Comparison of ENCODE assay signal across 8 mouse cellular contexts in the genomic region with DNA sequence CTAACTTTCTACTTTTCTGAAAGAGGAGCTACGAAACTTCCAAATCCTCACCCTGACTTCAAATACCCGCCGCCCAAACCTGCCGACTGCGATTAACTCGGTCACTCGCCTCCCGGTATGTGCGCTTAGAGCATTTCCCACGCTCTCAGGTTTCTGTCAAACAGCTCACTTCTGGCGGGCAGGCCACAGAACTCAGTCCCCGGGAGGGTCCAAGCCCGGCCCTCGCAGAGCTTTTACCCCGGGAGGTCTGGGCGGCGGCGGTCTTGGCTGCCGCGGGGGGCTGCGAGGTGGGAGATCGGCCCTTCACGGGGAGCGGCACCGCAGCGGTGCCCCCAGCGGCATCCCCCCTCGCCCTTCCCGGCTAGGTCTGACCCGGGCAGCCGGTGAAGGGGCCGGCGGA. TPM values are rescaled to one million over a fixed set of nuclear protein-coding genes. Genes with fewer than 3 reads are reported as not detected.
DNase-seq lines count a peak whose midpoint lies in the region; ATAC-seq and TF ChIP-seq lines count a peak whose summit lies in the region.

No protein-coding gene starts in this region.

- DNase-seq in heart, postnatal 25 days (ENCODE audit: low spot score): no peak
- DNase-seq in G1E (ENCODE audit: low spot score): peak; percentile 68
- peak; percentile 59 for DNase-seq in limb, embryonic 10.5 days (ENCODE audit: low spot score)
- peak; percentile 35 for DNase-seq in neural tube, embryonic 11.5 days (ENCODE audit: low spot score)
- no peak for DNase-seq in spleen, adult 12 weeks (ENCODE audit: low spot score)
- no peak for DNase-seq in Muller cell, postnatal 12 days (ENCODE audit: inconsistent ontology term)

- H3K36me3 ChIP-seq in heart, embryonic 11.5 days (ENCODE audit: control insufficient read depth, insufficient read depth, low read length): peaks cover 16% of the 10 kb centered on the region
- H3K36me3 ChIP-seq in G1E (replicated peaks): peaks cover 64% of the 10 kb centered on the region
- H3K36me3 ChIP-seq in erythroblast, embryonic 14.5 days (ENCODE audit: control insufficient read depth): peaks cover 46% of the 10 kb centered on the region
- peaks cover 63% of the 10 kb centered on the region for H3K36me3 ChIP-seq in limb, embryonic 10.5 days
- peaks cover 13% of the 10 kb centered on the region for H3K36me3 ChIP-seq in neural tube, embryonic 11.5 days (ENCODE audit: control insufficient read depth, insufficient read depth, low read length)

- WGBS in heart, embryonic 11.5 days (ENCODE audit: insufficient replicate concordance): under 1% methylated on average over 33 of the region's 33 CpGs
- WGBS in limb, embryonic 10.5 days: 1% methylated on average over 32 of the region's 33 CpGs
- WGBS in neural tube, embryonic 11.5 days: under 1% methylated on average over 33 of the region's 33 CpGs

- no peaks in the 10 kb centered on the region for H3K27me3 ChIP-seq in heart, embryonic 11.5 days (ENCODE audit: control insufficient read depth, insufficient read depth, low read length)
- H3K27me3 ChIP-seq in G1E (ENCODE audit: insufficient read depth, low read length): no peaks in the 10 kb centered on the region
- no peaks in the 10 kb centered on the region for H3K27me3 ChIP-seq in erythroblast, embryonic 14.5 days (ENCODE audit: control insufficient read depth)
- H3K27me3 ChIP-seq in limb, embryonic 10.5 days (ENCODE audit: low read depth, poor library complexity, severe bottlenecking): no peaks in the 10 kb centered on the region
- no peaks in the 10 kb centered on the region for H3K27me3 ChIP-seq in neural tube, embryonic 11.5 days (ENCODE audit: control insufficient read depth, insufficient read depth, low read length)

- intact Hi-C loops in heart, postnatal 25 days (cut with DNase I): no loop called here

- H3K9me3 ChIP-seq in heart, embryonic 11.5 days (replicated peaks; ENCODE audit: control insufficient read depth, low read length): no peaks in the 10 kb centered on the region
- 0 out of 2 replicates have a peak, but pooled peaks cover 3% of the 10 kb centered on the region for H3K9me3 ChIP-seq in G1E (replicated peaks)
- H3K9me3 ChIP-seq in erythroblast, embryonic 14.5 days (ENCODE audit: control insufficient read depth, low read length): peaks cover 7% of the 10 kb centered on the region
- no peaks in the 10 kb centered on the region for H3K9me3 ChIP-seq in limb, embryonic 10.5 days (replicated peaks)
- no peaks in the 10 kb centered on the region for H3K9me3 ChIP-seq in neural tube, embryonic 11.5 days (ENCODE audit: control insufficient read depth, low read length)

- peak; percentile 48; the same call in 1 of the 2 replicates for ATAC-seq in heart, embryonic 11.5 days (replicated peaks; ENCODE audit: insufficient number of reproducible peaks, low FRiP score, low TSS enrichment)
- no peak for ATAC-seq in G1E (ENCODE audit: extremely low read depth, insufficient number of reproducible peaks, low FRiP score, poor library complexity, severe bottlenecking)
- 0 out of 2 replicates have a peak, but pooled peaks have one; percentile 15 for ATAC-seq in neural tube, embryonic 11.5 days (ENCODE audit: insufficient read depth, low FRiP score, low TSS enrichment)

- no peak for TF ChIP-seq CTCF in G1E (IDR thresholded peaks at IDR 0.05; ENCODE audit: low read depth, low read length)

- H3K27ac ChIP-seq in heart, embryonic 11.5 days (ENCODE audit: low read depth, low read length): peak overlapping the region; percentile 70
- H3K27ac ChIP-seq in limb, embryonic 10.5 days: peak overlapping the region; percentile 95
- H3K27ac ChIP-seq in neural tube, embryonic 11.5 days (ENCODE audit: low read depth, low read length): peak overlapping the region; percentile 77

- H3K9ac ChIP-seq in heart, embryonic 11.5 days (ENCODE audit: low read depth, low read length): peak overlapping the region; percentile 91
- peak overlapping the region; percentile 85 for H3K9ac ChIP-seq in neural tube, embryonic 11.5 days (ENCODE audit: low read length)

- H3K4me1 ChIP-seq in heart, embryonic 11.5 days (ENCODE audit: control insufficient read depth, insufficient read depth, low read length): peaks cover 13% of the 10 kb centered on the region; the same call in 1 of the 2 replicates
- peaks cover 47% of the 10 kb centered on the region for H3K4me1 ChIP-seq in G1E (ENCODE audit: insufficient read depth, low read depth, low read length)
- peaks cover 50% of the 10 kb centered on the region for H3K4me1 ChIP-seq in erythroblast, embryonic 14.5 days (ENCODE audit: control insufficient read depth)
- peaks cover 28% of the 10 kb centered on the region for H3K4me1 ChIP-seq in limb, embryonic 10.5 days
- H3K4me1 ChIP-seq in neural tube, embryonic 11.5 days (ENCODE audit: control insufficient read depth, insufficient read depth, low read length): peaks cover 11% of the 10 kb centered on the region

- H3K4me3 ChIP-seq in heart, embryonic 11.5 days (ENCODE audit: low read depth, low read length): peak overlapping the region; percentile 100
- H3K4me3 ChIP-seq in G1E (ENCODE audit: low read depth, low read length): peak overlapping the region; percentile 85
- peak overlapping the region; percentile 77 for H3K4me3 ChIP-seq in erythroblast, embryonic 14.5 days (replicated peaks)
- peak overlapping the region; percentile 96 for H3K4me3 ChIP-seq in limb, embryonic 10.5 days
- H3K4me3 ChIP-seq in neural tube, embryonic 11.5 days (ENCODE audit: low read depth, low read length): peak overlapping the region; percentile 95

- peak overlapping the region; percentile 80 for H3K4me2 ChIP-seq in heart, embryonic 11.5 days
- H3K4me2 ChIP-seq in neural tube, embryonic 11.5 days (ENCODE audit: low read depth): peak overlapping the region; percentile 90

RNA-seq across cellular contexts. Expression of gene Bag5, which starts 0.6 kb away (rescaled TPM):
- 41.8 and 42.8 TPM in 2 replicates for polyA plus RNA-seq in heart, embryonic 11.5 days (2014; fragmentation: Nextera tagmentation; extraction: Ambion mirVana)
- total RNA-seq in heart, postnatal 25 days (2021): 10 to 100 TPM; 19.4 to 21.2 TPM
- total RNA-seq in G1E (2014; fragmentation: Nextera tagmentation) (32.4 and 37.4 TPM in 2 replicates), G1E (2017) (48.5 and 52.8 TPM in 2 replicates)
- polyA plus RNA-seq in G1E (2012): 18.2 and 20.3 TPM in 2 replicates
- polyA plus RNA-seq in erythroblast, embryonic 14.5 days (2012): 0.63 and 1.1 TPM in 2 replicates
- 52.6 and 52.9 TPM in 2 replicates for polyA plus RNA-seq in limb, embryonic 10.5 days (2016; fragmentation: Nextera tagmentation; extraction: Ambion mirVana)
- polyA plus RNA-seq in neural tube, embryonic 11.5 days (2014; fragmentation: Nextera tagmentation; extraction: Ambion mirVana): 58.8 and 60.0 TPM in 2 replicates

RNA-seq across cellular contexts. Expression of gene Apopt1, which starts 0.6 kb away (rescaled TPM):
- 50.0 and 51.3 TPM in 2 replicates for polyA plus RNA-seq in heart, embryonic 11.5 days (2014; fragmentation: Nextera tagmentation; extraction: Ambion mirVana)
- 10 to 100 TPM; 32.1 to 36.4 TPM for total RNA-seq in heart, postnatal 25 days (2021)
- total RNA-seq in G1E (2014; fragmentation: Nextera tagmentation) (109 and 121 TPM in 2 replicates), G1E (2017) (68.7 and 71.4 TPM in 2 replicates)
- polyA plus RNA-seq in G1E (2012): 315 and 317 TPM in 2 replicates
- polyA plus RNA-seq in erythroblast, embryonic 14.5 days (2012): 7.8 and 8.4 TPM in 2 replicates
- polyA plus RNA-seq in limb, embryonic 10.5 days (2016; fragmentation: Nextera tagmentation; extraction: Ambion mirVana): 57.4 and 64.8 TPM in 2 replicates
- 53.1 and 53.4 TPM in 2 replicates for polyA plus RNA-seq in neural tube, embryonic 11.5 days (2014; fragmentation: Nextera tagmentation; extraction: Ambion mirVana)

RNA-seq across cellular contexts. Expression of gene Trmt61a, which starts 34.6 kb away (rescaled TPM):
- polyA plus RNA-seq in heart, embryonic 11.5 days (2014; fragmentation: Nextera tagmentation; extraction: Ambion mirVana): 3.4 and 4.6 TPM in 2 replicates
- 1 to 10 TPM; 4.4 to 5.7 TPM for total RNA-seq in heart, postnatal 25 days (2021)
- 11.1 and 13.3 TPM in 2 replicates for total RNA-seq in G1E (2014; fragmentation: Nextera tagmentation)
- 9.3 and 10.0 TPM in 2 replicates for total RNA-seq in G1E (2017)
- 32.5 and 39.8 TPM in 2 replicates for polyA plus RNA-seq in G1E (2012)
- polyA plus RNA-seq in erythroblast, embryonic 14.5 days (2012): 0.69 and 0.96 TPM in 2 replicates
- 18.2 and 21.0 TPM in 2 replicates for polyA plus RNA-seq in limb, embryonic 10.5 days (2016; fragmentation: Nextera tagmentation; extraction: Ambion mirVana)
- polyA plus RNA-seq in neural tube, embryonic 11.5 days (2014; fragmentation: Nextera tagmentation; extraction: Ambion mirVana): 5.8 and 6.6 TPM in 2 replicates

RNA-seq across cellular contexts. Expression of gene Ckb, which starts 40.3 kb away (rescaled TPM):
- 454 and 458 TPM in 2 replicates for polyA plus RNA-seq in heart, embryonic 11.5 days (2014; fragmentation: Nextera tagmentation; extraction: Ambion mirVana)
- 10 to 100 TPM; 91.2 to 98.8 TPM for total RNA-seq in heart, postnatal 25 days (2021)
- total RNA-seq in G1E (2014; fragmentation: Nextera tagmentation) (0.83 TPM in 1 of 2 replicates, not detected in the other), G1E (2017) (0.11 TPM in 1 of 2 replicates, not detected in the other)
- not detected in 2 replicates for polyA plus RNA-seq in G1E (2012)
- polyA plus RNA-seq in erythroblast, embryonic 14.5 days (2012): 0.38 and 0.69 TPM in 2 replicates
- polyA plus RNA-seq in limb, embryonic 10.5 days (2016; fragmentation: Nextera tagmentation; extraction: Ambion mirVana): 46.5 and 55.9 TPM in 2 replicates
- 2,083 and 2,271 TPM in 2 replicates for polyA plus RNA-seq in neural tube, embryonic 11.5 days (2014; fragmentation: Nextera tagmentation; extraction: Ambion mirVana)

RNA-seq across cellular contexts. Expression of gene Klc1, which starts 46.2 kb away (rescaled TPM):
- 94.9 and 101 TPM in 2 replicates for polyA plus RNA-seq in heart, embryonic 11.5 days (2014; fragmentation: Nextera tagmentation; extraction: Ambion mirVana)
- total RNA-seq in heart, postnatal 25 days (2021): 10 to 100 TPM; 94.5 to 95.3 TPM
- total RNA-seq in G1E (2014; fragmentation: Nextera tagmentation) (53.9 and 57.2 TPM in 2 replicates), G1E (2017) (68.2 and 70.6 TPM in 2 replicates)
- polyA plus RNA-seq in G1E (2012): 65.0 and 68.9 TPM in 2 replicates
- 2.9 and 3.9 TPM in 2 replicates for polyA plus RNA-seq in erythroblast, embryonic 14.5 days (2012)
- 87.5 and 98.0 TPM in 2 replicates for polyA plus RNA-seq in limb, embryonic 10.5 days (2016; fragmentation: Nextera tagmentation; extraction: Ambion mirVana)
- 339 and 364 TPM in 2 replicates for polyA plus RNA-seq in neural tube, embryonic 11.5 days (2014; fragmentation: Nextera tagmentation; extraction: Ambion mirVana)

Comparison
In these comparisons a context has a peak if more than half of its experiments do, and no peak if none do; other contexts are left out.
1. DNase-seq: peak in G1E (single experiment), limb, embryonic 10.5 days (single experiment) and neural tube, embryonic 11.5 days (single experiment); none in heart, postnatal 25 days (single experiment), spleen, adult 12 weeks (single experiment) and Muller cell, postnatal 12 days (single experiment).
2. Peak in every context shown above with its lines, with median percentiles within 50 percentile points of each other: H3K27ac ChIP-seq and H3K4me3 ChIP-seq.